In genomic region chr10:58393026-58394014, GRCm38 (mm10) we compare ENCODE assay signal across 11 mouse cellular contexts. TPM values are rescaled to one million over a fixed set of nuclear protein-coding genes. Genes with fewer than 3 reads are reported as not detected.
DNase-seq lines count a peak whose midpoint lies in the region; ATAC-seq and TF ChIP-seq lines count a peak whose summit lies in the region.
"Had no signal": no experiment of that assay in that cellular context is flagged by ENCODE, and none has a peak within 500 bp of the region (broad histone marks: within the 10 kb centered on the region; RNA-seq: fewer than 3 reads in every experiment).

No protein-coding gene starts in this region.

- H3K4me2 ChIP-seq in kidney, embryonic 15.5 days: no peak overlapping the region
- H3K4me2 ChIP-seq in intestine, postnatal 0 days (replicated peaks; ENCODE audit: low read depth): peak overlapping the region; percentile 21
- H3K4me2 ChIP-seq: embryonic facial prominence, embryonic 12.5 days; neural tube, embryonic 12.5 days had no signal

- no peak for DNase-seq in kidney, adult 9 months
- peak; percentile 34 for DNase-seq in T-cell, adult 2 months (ENCODE audit: low spot score)
- peak; percentile 5 to 36 for DNase-seq in monocyte, adult 2 months (ENCODE audit: low read depth in 1 of 2, low spot score in 2 of 2)
- no peak for DNase-seq in cerebellum, adult 11 months
- no peak for DNase-seq in embryo, embryonic 11 days
- no peak for DNase-seq in frontal cortex, postnatal 25 days (ENCODE audit: low spot score in 2 of 2)
- DNase-seq: kidney, adult 11 months had no signal

- no peak overlapping the region for H3K9ac ChIP-seq in kidney, embryonic 15.5 days
- H3K9ac ChIP-seq in intestine, postnatal 0 days (ENCODE audit: low read depth, low read length): no peak overlapping the region
- H3K9ac ChIP-seq: embryonic facial prominence, embryonic 12.5 days; neural tube, embryonic 12.5 days had no signal

- no peak for ATAC-seq in kidney, embryonic 15.5 days (replicated peaks; ENCODE audit: low FRiP score)
- peak; percentile 59 for ATAC-seq in intestine, postnatal 0 days

- H3K4me1 ChIP-seq in kidney, embryonic 15.5 days: peaks cover 6% of the 10 kb centered on the region
- H3K4me1 ChIP-seq in intestine, postnatal 0 days (replicated peaks; ENCODE audit: control insufficient read depth, insufficient read depth, low read length): peaks cover 6% of the 10 kb centered on the region; the same call in 1 of the 2 replicates
- H3K4me1 ChIP-seq: embryonic facial prominence, embryonic 12.5 days; neural tube, embryonic 12.5 days had no signal

- H3K27me3 ChIP-seq in kidney, embryonic 15.5 days: no peaks in the 10 kb centered on the region
- no peaks in the 10 kb centered on the region for H3K27me3 ChIP-seq in intestine, postnatal 0 days (replicated peaks; ENCODE audit: control insufficient read depth, insufficient read depth, low read length)
- H3K27me3 ChIP-seq: embryonic facial prominence, embryonic 12.5 days; neural tube, embryonic 12.5 days had no signal

- 77% methylated on average over 7 of the region's 7 CpGs for WGBS in kidney, embryonic 15.5 days
- 43% methylated on average over 7 of the region's 7 CpGs for WGBS in intestine, postnatal 0 days

- H3K4me3 ChIP-seq in kidney, embryonic 15.5 days (replicated peaks): no peak overlapping the region
- H3K4me3 ChIP-seq in intestine, postnatal 0 days (ENCODE audit: low read depth, low read length): no peak overlapping the region
- H3K4me3 ChIP-seq: embryonic facial prominence, embryonic 12.5 days; neural tube, embryonic 12.5 days had no signal

- H3K9me3 ChIP-seq in kidney, embryonic 15.5 days (replicated peaks): no peaks in the 10 kb centered on the region
- no peaks in the 10 kb centered on the region for H3K9me3 ChIP-seq in intestine, postnatal 0 days (ENCODE audit: control insufficient read depth)
- H3K9me3 ChIP-seq: embryonic facial prominence, embryonic 12.5 days; neural tube, embryonic 12.5 days had no signal

- peak overlapping the region; percentile 68 for H3K27ac ChIP-seq in kidney, embryonic 15.5 days
- peak overlapping the region; percentile 51; the same call in 1 of the 2 replicates for H3K27ac ChIP-seq in intestine, postnatal 0 days (ENCODE audit: low read depth, low read length)
- H3K27ac ChIP-seq: neural tube, embryonic 12.5 days had no signal

- H3K36me3 ChIP-seq in kidney, embryonic 15.5 days: no peaks in the 10 kb centered on the region
- H3K36me3 ChIP-seq in intestine, postnatal 0 days (ENCODE audit: control insufficient read depth, insufficient read depth): 0 out of 2 replicates have a peak, but pooled peaks cover 1% of the 10 kb centered on the region
- H3K36me3 ChIP-seq: embryonic facial prominence, embryonic 12.5 days; neural tube, embryonic 12.5 days had no signal

- no peak for TF ChIP-seq CTCF in intestine, postnatal 0 days (IDR thresholded peaks at IDR 0.05; ENCODE audit: low read depth)

RNA-seq across cellular contexts. Expression of gene Ranbp2, which starts 53.4 kb away (rescaled TPM):
- polyA plus RNA-seq in kidney, embryonic 15.5 days (2015; fragmentation: Nextera tagmentation; extraction: Ambion mirVana): 24.5 and 24.6 TPM in 2 replicates
- 8.0 and 9.0 TPM in 2 replicates for polyA plus RNA-seq in intestine, postnatal 0 days (2015; fragmentation: Nextera tagmentation; extraction: Ambion mirVana)

Comparison
In these comparisons a context has a peak if more than half of its experiments do, and no peak if none do; other contexts are left out.
1. DNase-seq: peak in T-cell, adult 2 months (single experiment) and monocyte, adult 2 months (2 of 2); none in kidney, adult 9 months (single experiment), cerebellum, adult 11 months (single experiment), embryo, embryonic 11 days (single experiment) and frontal cortex, postnatal 25 days (0 of 2).